Mouse (Mus musculus) embryonic facial prominence, embryonic 12.5 days (tissue): ENCODE data around the gene Zfp956. TPM values are rescaled to one million over a fixed set of nuclear protein-coding genes. Genes with fewer than 3 reads are reported as not detected.
"Not testable (repeated sequence)": the region's sequence is repeated elsewhere in the genome, so short reads cannot be mapped to it uniquely, and the experiment has no call there.

ENCODE experiments used
- ATAC-seq: fragments of 200-750 bp; cut with Nextera tagmentation; 2 replicates; pipeline ENCODE4 v1.8.0; 2017; ENCODE audit not compliant: insufficient number of reproducible peaks, insufficient read depth, low FRiP score, low TSS enrichment
- H3K27ac ChIP-seq: fragments of 300-500 bp; sonication (generic); 2 replicates; pipeline ENCODE4 v1.5.1; 2016; ENCODE audit warnings: mild to moderate bottlenecking
- H3K27me3 ChIP-seq: fragments of 300-500 bp; sonication (generic); 2 replicates; pipeline ENCODE4 v1.6.1; 2016; ENCODE audit warnings: mild to moderate bottlenecking, moderate library complexity
- H3K36me3 ChIP-seq: fragments of 300-500 bp; sonication (generic); 2 replicates; pipeline ENCODE4 v1.6.1; 2016; ENCODE audit warnings: mild to moderate bottlenecking
- H3K4me1 ChIP-seq: fragments of 300-500 bp; sonication (generic); 2 replicates; pipeline ENCODE4 v1.6.1; 2016
- H3K4me2 ChIP-seq: fragments of 300-500 bp; sonication (generic); replicated peaks from 2 replicates; pipeline ENCODE4 v1.6.1; 2016; ENCODE audit warnings: mild to moderate bottlenecking, moderate library complexity
- H3K4me3 ChIP-seq: fragments of 300-500 bp; sonication (generic); 2 replicates; pipeline ENCODE4 v1.5.1; 2016; ENCODE audit warnings: mild to moderate bottlenecking
- H3K9ac ChIP-seq: fragments of 300-500 bp; sonication (generic); 2 replicates; pipeline ENCODE4 v1.6.1; 2016; ENCODE audit warnings: mild to moderate bottlenecking, moderate library complexity
- H3K9me3 ChIP-seq: fragments of 300-500 bp; sonication (generic); 2 replicates; pipeline ENCODE4 v1.6.1; 2016; ENCODE audit warnings: mild to moderate bottlenecking, moderate library complexity
- WGBS: fragments of 180-500 bp; shearing (Covaris S2); methylation state at CpG from one replicate; pipeline ENCODE4 v1.1.7; 2016; 5-methylcytosine and 5-hydroxymethylcytosine counted together
- polyA plus RNA-seq: library from polyadenylated mRNA; unstranded; fragments of >200 nt; fragmentation: Nextera tagmentation; extraction: Ambion mirVana; gene quantifications from 2 replicates; pipeline ENCODE4 v1.2.1, GENCODE M21; 2016

The Zfp956 gene
- polyA plus RNA-seq, 1 experiment from 2014 or later: 14.7 TPM

DNA sequence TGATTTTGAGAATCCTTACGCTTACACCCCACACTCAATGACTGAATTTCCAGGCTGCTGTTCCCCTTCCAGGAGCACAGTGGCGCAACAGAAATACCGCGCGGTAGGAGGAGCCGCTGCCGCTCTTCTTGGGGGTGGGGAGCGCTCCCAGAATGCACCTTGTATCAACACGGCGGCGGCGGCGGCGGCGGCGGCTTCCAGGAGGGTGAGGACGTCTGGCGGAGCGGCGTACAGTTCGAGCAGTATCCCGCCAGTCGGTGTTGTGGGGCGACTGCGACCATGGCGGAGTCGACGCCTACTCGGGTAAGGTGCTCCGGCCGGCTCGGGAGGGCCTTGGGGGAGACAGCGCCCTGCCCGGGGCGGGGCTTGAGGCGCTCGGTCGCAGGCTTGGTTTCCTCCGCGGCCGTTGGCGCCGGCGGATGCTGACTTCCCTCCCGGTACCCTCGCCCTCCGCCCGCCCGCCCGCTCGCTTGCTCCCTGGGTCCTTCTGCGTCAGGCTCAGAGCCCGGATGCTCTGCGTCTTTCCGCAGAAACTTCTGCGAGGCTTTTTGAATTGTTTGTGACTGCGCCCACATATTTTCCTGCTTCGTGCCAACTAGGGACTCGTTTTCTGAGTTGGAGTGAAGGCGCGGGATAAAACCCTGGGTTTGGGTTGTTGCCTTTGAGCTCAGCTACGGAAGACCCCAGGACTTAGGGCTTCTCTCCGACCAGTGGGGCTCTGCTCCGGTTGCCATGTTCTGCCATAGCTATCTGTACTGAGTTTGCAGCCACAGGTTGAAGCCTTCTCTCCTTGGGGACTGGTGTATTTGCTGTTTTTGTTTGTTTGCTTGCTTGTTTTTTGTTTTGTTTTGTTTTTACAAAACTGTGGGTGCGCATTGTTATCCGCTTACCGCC is 32.5 kb upstream of the Zfp956 start, which contains the start of gene Zfp212:
Gene Zfp212, plus strand, starts transcription at position 30 of the 894 bp plus-strand sequence.
- Histone ChIP-seq H3K4me1 (peaks cover 12% of the 10 kb centered on the region), H3K27me3 (no peaks in the 10 kb centered on the region), H3K9ac (peak within 1 kb of the TSS; percentile 88), H3K36me3 (no peaks in the 10 kb centered on the region), H3K27ac (peak within 1 kb of the TSS; percentile 97), H3K4me2 (peak within 1 kb of the TSS; percentile 76), H3K9me3 (no peaks in the 10 kb centered on the region), H3K4me3 (peak within 1 kb of the TSS; percentile 84)
- peak; percentile 90 for ATAC-seq
- WGBS: under 1% methylated on average over 67 of the region's 67 CpGs

DNA sequence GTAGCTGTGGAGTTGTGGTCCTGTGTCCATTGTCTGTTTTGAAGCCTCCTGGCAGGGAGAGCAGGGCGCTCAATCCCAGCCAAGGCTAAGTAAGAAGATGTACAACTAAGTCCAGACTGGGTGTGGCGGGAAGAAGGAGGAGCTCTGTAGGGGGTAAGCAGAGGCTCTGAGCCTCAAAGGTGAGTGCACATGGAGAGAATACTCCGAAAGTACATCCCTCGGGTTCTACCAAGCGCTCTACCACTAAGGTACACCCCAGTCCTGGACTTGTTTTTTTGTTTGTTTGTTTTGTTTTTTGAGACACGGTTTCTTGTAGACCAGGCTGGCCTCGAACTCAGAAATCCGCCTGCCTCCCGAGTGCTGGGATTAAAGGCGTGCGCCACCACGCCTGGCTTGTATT is 10.7 kb upstream of the Zfp956 start:
- Histone ChIP-seq H3K9ac (0 out of 2 replicates have a peak overlapping the region, but pooled peaks have one; percentile 74), H3K36me3 (peaks cover 19% of the 10 kb centered on the region), H3K27ac (no peak overlapping the region), H3K4me1 (peaks cover 10% of the 10 kb centered on the region; the same call in 1 of the 2 replicates), H3K4me2 (peak overlapping the region; percentile 76), H3K27me3 (no peaks in the 10 kb centered on the region), H3K9me3 (no peaks in the 10 kb centered on the region), H3K4me3 (peak overlapping the region; percentile 45)
- WGBS: 51% methylated on average over 12 of the region's 12 CpGs
- no peak for ATAC-seq

DNA sequence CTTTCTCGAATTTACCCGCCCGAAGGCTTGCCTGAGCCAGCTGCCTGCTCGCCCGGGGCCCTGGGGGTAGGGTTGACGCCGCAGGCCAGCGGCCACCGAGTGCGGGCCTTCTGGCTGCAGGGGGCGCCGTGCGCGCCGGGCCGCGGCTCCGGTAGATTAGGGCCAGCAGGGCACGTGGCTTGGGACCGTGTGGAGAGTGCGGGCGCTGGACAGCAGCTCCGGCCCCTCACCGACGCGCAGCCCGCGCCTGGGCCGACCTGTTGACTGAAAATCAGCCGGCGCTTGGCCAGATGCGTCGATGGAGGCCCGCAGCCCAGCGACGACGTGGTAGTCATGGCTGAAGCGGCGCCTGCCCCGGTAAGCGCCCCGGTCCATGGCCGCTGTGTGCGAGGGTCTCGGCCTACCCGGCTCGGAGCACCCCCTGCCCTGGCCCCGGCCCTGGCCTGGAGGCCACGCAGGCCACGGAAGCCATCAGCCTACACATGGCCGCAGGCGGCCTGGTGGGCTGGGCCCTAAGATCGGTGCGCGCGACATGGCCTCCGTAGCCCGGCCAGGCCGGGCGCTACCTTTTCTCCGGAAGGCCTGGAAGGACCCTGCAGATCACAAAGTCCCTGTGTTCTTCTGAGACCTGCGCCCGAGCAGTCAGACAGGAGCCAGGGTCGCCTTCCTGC is 10.0 kb upstream of the Zfp956 start:
- H3K4me3 ChIP-seq: peak overlapping the region; percentile 45
- H3K27me3 ChIP-seq: no peaks in the 10 kb centered on the region
- no peaks in the 10 kb centered on the region for H3K9me3 ChIP-seq
- peak overlapping the region; percentile 76 for H3K4me2 ChIP-seq
- peaks cover 19% of the 10 kb centered on the region for H3K36me3 ChIP-seq
- 9% methylated on average over 56 of the region's 64 CpGs for WGBS
- ATAC-seq: peak; percentile 70; the same call in 1 of the 2 replicates
- H3K4me1 ChIP-seq: peaks cover 10% of the 10 kb centered on the region; the same call in 1 of the 2 replicates
- H3K27ac ChIP-seq: peak overlapping the region; percentile 55
- peak overlapping the region; percentile 74 for H3K9ac ChIP-seq

DNA sequence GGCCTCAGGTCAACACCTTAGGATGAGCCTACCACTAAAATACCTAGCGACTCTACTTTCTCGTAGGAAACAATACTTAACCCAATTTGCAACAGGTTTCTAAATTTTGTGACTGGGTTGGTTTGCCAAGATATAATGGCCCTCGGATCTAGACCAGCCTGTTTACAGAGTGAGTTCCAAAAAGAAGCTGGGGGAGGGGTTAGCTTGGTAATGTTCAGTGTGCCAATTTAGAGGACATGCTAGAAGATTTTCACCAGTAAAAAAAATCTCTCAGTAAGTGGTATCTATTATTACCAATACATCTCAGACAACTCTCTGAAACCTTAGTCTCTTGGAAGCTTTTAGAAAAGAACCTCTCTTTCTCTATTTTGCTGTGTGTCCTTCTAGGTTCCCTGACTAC is 9.5 kb upstream of the Zfp956 start:
- H3K4me3 ChIP-seq: peak overlapping the region; percentile 45
- H3K4me1 ChIP-seq: peaks cover 10% of the 10 kb centered on the region; the same call in 1 of the 2 replicates
- H3K4me2 ChIP-seq: peak overlapping the region; percentile 76
- no peaks in the 10 kb centered on the region for H3K27me3 ChIP-seq
- H3K36me3 ChIP-seq: peaks cover 19% of the 10 kb centered on the region
- no peak for ATAC-seq
- 74% methylated on average over 3 of the region's 3 CpGs for WGBS
- peak overlapping the region; percentile 74 for H3K9ac ChIP-seq
- no peaks in the 10 kb centered on the region for H3K9me3 ChIP-seq
- H3K27ac ChIP-seq: peak overlapping the region; percentile 55

DNA sequence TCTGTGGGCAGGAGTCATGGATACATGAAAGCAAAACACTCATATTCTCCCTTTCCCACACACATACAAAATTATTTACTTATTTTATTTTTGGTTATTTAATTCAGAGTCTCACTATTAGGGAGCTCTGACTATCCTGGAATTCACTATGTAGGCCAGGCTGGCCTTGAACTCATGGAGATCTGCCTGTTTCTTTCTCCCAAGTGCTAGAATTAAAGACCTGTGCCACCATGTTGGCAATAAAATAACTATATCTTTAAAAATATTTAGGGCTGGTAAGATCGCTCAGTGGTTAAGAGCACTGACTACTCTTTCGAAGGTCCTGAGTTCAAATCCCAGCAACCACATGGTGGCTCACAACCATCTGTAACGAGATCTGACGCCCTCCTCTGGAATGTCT is 5.8 kb upstream of the Zfp956 start:
- Histone ChIP-seq H3K4me3 (no peak overlapping the region), H3K4me2 (no peak overlapping the region), H3K9ac (no peak overlapping the region), H3K4me1 (peaks cover 10% of the 10 kb centered on the region; the same call in 1 of the 2 replicates), H3K27ac (no peak overlapping the region), H3K36me3 (peaks cover 19% of the 10 kb centered on the region), H3K27me3 (no peaks in the 10 kb centered on the region), H3K9me3 (no peaks in the 10 kb centered on the region)
- WGBS: 92% methylated on average over 4 of the region's 4 CpGs
- ATAC-seq: no peak

DNA sequence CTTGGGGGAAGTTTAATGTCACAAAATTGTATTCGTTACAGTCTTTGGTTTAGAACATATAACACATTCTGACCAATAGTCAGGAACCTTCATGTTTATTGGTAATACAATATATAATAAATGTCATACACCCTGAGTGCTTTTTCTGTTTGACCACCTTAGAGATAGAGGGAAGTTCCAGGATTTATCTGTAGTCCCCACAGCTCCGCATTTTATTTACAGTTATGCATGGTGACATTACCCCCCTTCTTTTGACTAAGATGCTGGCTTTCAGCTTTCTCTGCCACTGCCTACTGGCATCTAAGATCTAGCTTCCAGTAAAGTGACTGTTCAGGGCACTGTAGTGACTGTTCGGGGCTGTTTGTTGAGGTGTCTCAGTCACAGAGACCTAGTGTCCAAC is 1.2 kb downstream of the Zfp956 start:
- no peak overlapping the region for H3K4me3 ChIP-seq
- H3K27ac ChIP-seq: no peak overlapping the region
- 91% methylated on average over 3 of the region's 3 CpGs for WGBS
- H3K9me3 ChIP-seq: no peaks in the 10 kb centered on the region
- peak overlapping the region; percentile 76 for H3K4me2 ChIP-seq
- H3K4me1 ChIP-seq: peaks cover 11% of the 10 kb centered on the region; the same call in 1 of the 2 replicates
- H3K36me3 ChIP-seq: peaks cover 23% of the 10 kb centered on the region
- H3K27me3 ChIP-seq: no peaks in the 10 kb centered on the region
- no peak for ATAC-seq
- peak overlapping the region; percentile 73 for H3K9ac ChIP-seq

DNA sequence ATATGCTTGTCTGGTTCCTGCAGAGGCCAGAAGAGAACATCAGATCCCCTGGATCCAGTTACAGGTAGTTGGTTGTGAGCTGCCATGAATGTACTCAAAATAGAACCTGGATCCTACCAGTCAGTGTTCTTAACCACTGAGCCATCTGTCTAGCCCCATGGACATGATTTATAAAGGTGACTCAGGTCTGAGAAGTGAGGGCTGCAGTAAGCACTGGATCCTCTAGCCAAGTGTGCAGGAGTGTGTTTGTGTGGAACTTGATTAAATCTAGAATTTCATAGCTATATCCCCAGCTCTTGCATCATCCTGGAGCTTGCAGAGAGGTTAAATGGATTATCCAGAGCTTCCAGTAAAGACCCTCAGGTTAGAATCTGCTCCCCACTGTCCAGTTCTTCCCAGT is 4.6 kb downstream of the Zfp956 start:
- peaks cover 43% of the 10 kb centered on the region for H3K36me3 ChIP-seq
- no peak for ATAC-seq
- no peaks in the 10 kb centered on the region for H3K27me3 ChIP-seq
- no peak overlapping the region for H3K27ac ChIP-seq
- H3K9ac ChIP-seq: no peak overlapping the region
- peaks cover 11% of the 10 kb centered on the region; the same call in 1 of the 2 replicates for H3K4me1 ChIP-seq
- no peak overlapping the region for H3K4me2 ChIP-seq
- no peaks in the 10 kb centered on the region for H3K9me3 ChIP-seq
- no peak overlapping the region for H3K4me3 ChIP-seq

DNA sequence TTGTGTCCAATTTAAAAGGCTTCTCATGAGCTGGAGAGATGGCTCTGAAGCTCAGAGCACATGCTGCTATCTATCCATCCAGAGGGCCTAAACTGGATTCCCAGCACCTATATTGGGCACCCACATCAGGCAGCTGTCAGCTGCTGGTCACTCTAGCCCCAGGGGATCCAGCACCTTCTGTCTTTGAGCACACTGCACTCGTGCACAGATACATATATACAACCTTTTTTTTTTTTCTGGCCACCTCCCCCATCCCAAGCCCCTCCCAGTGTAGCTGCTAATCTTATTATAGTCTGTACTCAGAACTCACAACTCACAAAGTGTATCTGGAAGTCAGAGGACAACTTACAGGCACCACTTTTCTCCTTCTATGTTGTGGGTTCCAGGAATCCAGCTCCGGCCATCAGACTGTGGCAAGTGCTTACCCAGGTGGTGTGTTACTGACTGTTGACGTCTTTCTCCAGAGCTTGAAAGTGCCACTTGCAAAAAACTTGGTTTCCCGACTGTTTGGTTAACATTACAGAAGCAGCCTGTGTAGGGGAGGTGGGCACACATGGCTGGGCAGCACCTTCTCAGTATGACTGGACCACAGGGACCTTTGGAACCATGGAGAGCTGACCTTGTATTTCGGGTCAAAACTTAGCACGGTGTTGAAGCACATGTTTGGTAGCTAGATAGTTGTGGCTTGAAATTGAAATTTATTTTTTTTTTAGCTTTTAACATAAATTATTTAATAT is 7.7 kb downstream of the Zfp956 start:
- no peak overlapping the region for H3K27ac ChIP-seq
- H3K36me3 ChIP-seq: peaks cover 70% of the 10 kb centered on the region
- H3K4me2 ChIP-seq: no peak overlapping the region
- 81% methylated on average over 6 of the region's 6 CpGs for WGBS
- H3K9ac ChIP-seq: no peak overlapping the region
- no peaks in the 10 kb centered on the region for H3K27me3 ChIP-seq
- no peaks in the 10 kb centered on the region for H3K4me1 ChIP-seq
- no peak overlapping the region for H3K4me3 ChIP-seq
- no peaks in the 10 kb centered on the region for H3K9me3 ChIP-seq
- ATAC-seq: no peak

DNA sequence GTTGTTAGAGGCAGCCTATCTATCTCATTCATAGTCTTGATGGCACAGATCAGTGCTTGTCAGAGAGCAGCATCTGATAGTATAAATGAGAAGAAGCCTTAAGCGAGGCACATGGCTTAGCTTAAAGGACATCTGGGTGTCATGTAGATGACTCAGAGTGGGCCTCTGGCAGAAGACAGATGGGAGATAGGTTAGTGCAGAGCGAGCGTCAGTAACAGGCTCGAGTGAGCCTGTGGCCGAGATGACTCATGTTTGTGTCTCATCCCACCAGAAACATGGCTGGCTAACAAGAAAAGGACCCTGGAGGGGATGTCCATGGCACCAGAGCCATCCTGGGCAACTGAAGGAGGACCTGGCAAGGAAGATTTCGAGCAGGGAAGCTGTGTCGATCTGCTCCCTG is 9.9 kb downstream of the Zfp956 start:
- peaks cover 64% of the 10 kb centered on the region for H3K36me3 ChIP-seq
- H3K4me1 ChIP-seq: no peaks in the 10 kb centered on the region
- 89% methylated on average over 7 of the region's 7 CpGs for WGBS
- no peaks in the 10 kb centered on the region for H3K27me3 ChIP-seq
- H3K9ac ChIP-seq: no peak overlapping the region
- ATAC-seq: no peak
- H3K4me2 ChIP-seq: no peak overlapping the region
- H3K9me3 ChIP-seq: no peaks in the 10 kb centered on the region
- no peak overlapping the region for H3K27ac ChIP-seq
- H3K4me3 ChIP-seq: no peak overlapping the region

DNA sequence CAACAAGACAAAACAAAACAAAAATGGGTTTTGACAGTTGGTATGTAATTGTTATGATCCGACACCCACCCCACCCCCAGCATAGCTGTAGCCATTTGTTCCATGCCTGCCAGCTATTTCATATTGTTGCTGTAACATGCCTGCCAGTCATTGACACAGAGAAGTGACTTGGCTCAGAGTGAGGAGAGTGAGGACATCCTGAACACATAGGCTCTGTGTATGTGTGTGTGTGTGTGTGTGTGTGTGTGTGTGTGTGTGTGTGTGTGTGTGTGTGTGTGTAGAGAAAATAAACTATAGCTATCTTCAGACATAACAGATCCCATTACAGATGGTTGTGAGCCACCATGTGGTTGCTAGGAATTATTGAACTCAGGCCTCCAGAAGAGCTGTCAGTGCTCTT is 15.0 kb downstream of the Zfp956 start:
- H3K9me3 ChIP-seq, H3K4me3 ChIP-seq, H3K4me1 ChIP-seq, H3K27ac ChIP-seq, ATAC-seq, H3K27me3 ChIP-seq, H3K4me2 ChIP-seq, H3K9ac ChIP-seq: not testable (repeated sequence)
- WGBS: 77% methylated on average over 1 of the region's 1 CpGs
- H3K36me3 ChIP-seq: peaks cover 32% of the 10 kb centered on the region

DNA sequence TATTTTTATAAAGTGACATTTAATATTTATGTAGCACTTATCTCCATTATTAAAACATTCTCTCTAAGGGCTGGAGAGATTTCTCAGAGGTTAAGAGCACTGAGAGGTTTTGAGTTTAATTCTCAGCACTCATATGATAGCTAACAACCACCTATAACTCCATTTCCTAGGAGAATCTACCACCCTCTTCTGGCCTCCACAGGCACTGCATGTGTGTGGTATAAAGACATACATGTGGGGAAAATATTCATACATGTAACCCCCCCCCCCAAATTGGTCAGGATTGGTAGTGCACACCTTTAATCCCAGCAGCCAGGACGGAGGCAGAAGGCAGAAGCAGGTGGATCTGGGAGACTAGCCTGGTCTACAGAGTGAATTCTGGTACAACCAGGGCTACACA is 21.4 kb downstream of the Zfp956 start:
- no peaks in the 10 kb centered on the region for H3K27me3 ChIP-seq
- H3K27ac ChIP-seq: no peak overlapping the region
- H3K9ac ChIP-seq: no peak overlapping the region
- H3K9me3 ChIP-seq: no peaks in the 10 kb centered on the region
- no peaks in the 10 kb centered on the region for H3K36me3 ChIP-seq
- no peak for ATAC-seq
- WGBS: 83% methylated on average over 1 of the region's 1 CpGs
- H3K4me1 ChIP-seq: no peaks in the 10 kb centered on the region
- no peak overlapping the region for H3K4me3 ChIP-seq
- H3K4me2 ChIP-seq: no peak overlapping the region
